Comparison of ENCODE assay signal across 15 mouse cellular contexts in genomic region chr5:99423271-99423670, GRCm38 (mm10).
DNase-seq lines count a peak whose midpoint lies in the region; ATAC-seq and TF ChIP-seq lines count a peak whose summit lies in the region.
"Had no signal": no experiment of that assay in that cellular context is flagged by ENCODE, and none has a peak within 500 bp of the region (broad histone marks: within the 10 kb centered on the region; RNA-seq: fewer than 3 reads in every experiment).

No protein-coding gene starts in this region.

- H3K36me3 ChIP-seq in kidney, adult 2 months (ENCODE audit: control insufficient read depth, insufficient read depth, low read length): no peaks in the 10 kb centered on the region
- no peaks in the 10 kb centered on the region for H3K36me3 ChIP-seq in kidney, embryonic 14.5 days (ENCODE audit: control insufficient read depth, insufficient read depth, low read length)
- no peaks in the 10 kb centered on the region for H3K36me3 ChIP-seq in liver, postnatal 0 days (replicated peaks; ENCODE audit: insufficient read depth, low read length)
- no peaks in the 10 kb centered on the region for H3K36me3 ChIP-seq in liver, embryonic 12.5 days

- no peak for TF ChIP-seq POLR2A in kidney, adult 2 months (IDR thresholded peaks at IDR 0.05; ENCODE audit: low read depth, low read length)

- TF ChIP-seq CTCF in kidney, adult 2 months (conservative IDR thresholded peaks at IDR 0.05; ENCODE audit: insufficient read depth, insufficient read length, low read depth, low read length): 0 out of 2 replicates have a peak, but pooled peaks have one; percentile 15
- 0 out of 2 replicates have a peak, but pooled peaks have one; percentile 43 for TF ChIP-seq CTCF in liver, postnatal 0 days (IDR thresholded peaks at IDR 0.05; ENCODE audit: low read depth)

- no peak overlapping the region for H3K4me2 ChIP-seq in kidney, embryonic 14.5 days (replicated peaks; ENCODE audit: low read depth, low read length)
- no peak overlapping the region for H3K4me2 ChIP-seq in liver, postnatal 0 days (ENCODE audit: low read depth, low read length)
- no peak overlapping the region for H3K4me2 ChIP-seq in liver, embryonic 12.5 days

- TF ChIP-seq EP300 in liver, postnatal 0 days (IDR thresholded peaks at IDR 0.05; ENCODE audit: low read depth): no peak

- 73% methylated on average over 5 of the region's 5 CpGs for WGBS in kidney, adult 2 months
- WGBS in kidney, embryonic 14.5 days: 82% methylated on average over 5 of the region's 5 CpGs
- 62% methylated on average over 5 of the region's 5 CpGs for WGBS in liver, postnatal 0 days (ENCODE audit: insufficient replicate concordance)
- WGBS in liver, embryonic 12.5 days (ENCODE audit: insufficient replicate concordance): 66% methylated on average over 5 of the region's 5 CpGs

- H3K27ac ChIP-seq in kidney, adult 2 months (ENCODE audit: insufficient read depth, low read depth, low read length): no peak overlapping the region
- no peak overlapping the region for H3K27ac ChIP-seq in kidney, embryonic 14.5 days (ENCODE audit: low read depth, low read length)
- H3K27ac ChIP-seq in liver, postnatal 0 days (ENCODE audit: low read depth): no peak overlapping the region
- H3K27ac ChIP-seq in liver, embryonic 12.5 days: no peak overlapping the region

- H3K4me1 ChIP-seq in kidney, adult 2 months (ENCODE audit: control insufficient read depth, insufficient read depth, low read length): no peaks in the 10 kb centered on the region
- H3K4me1 ChIP-seq in kidney, embryonic 14.5 days (ENCODE audit: control insufficient read depth, insufficient read depth, low read length): no peaks in the 10 kb centered on the region; the same call in 1 of the 2 replicates
- no peaks in the 10 kb centered on the region for H3K4me1 ChIP-seq in liver, postnatal 0 days (ENCODE audit: insufficient read depth)
- 0 out of 2 replicates have a peak, but pooled peaks cover under 1% of the 10 kb centered on the region for H3K4me1 ChIP-seq in liver, embryonic 12.5 days

- H3K9ac ChIP-seq in kidney, embryonic 14.5 days (ENCODE audit: low read depth, low read length): no peak overlapping the region
- no peak overlapping the region for H3K9ac ChIP-seq in liver, postnatal 0 days (replicated peaks)
- H3K9ac ChIP-seq in liver, embryonic 12.5 days: no peak overlapping the region
- H3K9ac ChIP-seq: forebrain, postnatal 0 days had no signal

- no peak overlapping the region for H3K4me3 ChIP-seq in kidney, adult 2 months (ENCODE audit: insufficient read depth, low read depth, low read length)
- H3K4me3 ChIP-seq in kidney, embryonic 14.5 days (ENCODE audit: low read length): no peak overlapping the region
- no peak overlapping the region for H3K4me3 ChIP-seq in liver, postnatal 0 days (ENCODE audit: low read depth, low read length)
- H3K4me3 ChIP-seq in liver, embryonic 12.5 days: no peak overlapping the region

- no peak for ATAC-seq in kidney, embryonic 14.5 days (ENCODE audit: low FRiP score, low TSS enrichment)
- ATAC-seq in liver, postnatal 0 days: no peak
- ATAC-seq in liver, embryonic 12.5 days: no peak
- ATAC-seq: forebrain, postnatal 0 days; inflammation-experienced regulatory T-cells, adult 6 months; Patski had no signal

- no peaks in the 10 kb centered on the region for H3K9me3 ChIP-seq in kidney, embryonic 14.5 days (ENCODE audit: control insufficient read depth, low read length)
- no peaks in the 10 kb centered on the region for H3K9me3 ChIP-seq in liver, postnatal 0 days (ENCODE audit: low read length)
- no peaks in the 10 kb centered on the region for H3K9me3 ChIP-seq in liver, embryonic 12.5 days (replicated peaks)

- H3K27me3 ChIP-seq in kidney, adult 2 months (replicated peaks; ENCODE audit: control insufficient read depth, insufficient read depth, low read length): no peaks in the 10 kb centered on the region
- 0 out of 2 replicates have a peak, but pooled peaks cover 5% of the 10 kb centered on the region for H3K27me3 ChIP-seq in kidney, embryonic 14.5 days (ENCODE audit: control insufficient read depth, insufficient read depth, low read length)
- H3K27me3 ChIP-seq in liver, postnatal 0 days (ENCODE audit: insufficient read depth, low read length): no peaks in the 10 kb centered on the region
- H3K27me3 ChIP-seq in liver, embryonic 12.5 days (replicated peaks): no peaks in the 10 kb centered on the region

- peak; percentile 37 to 55 for DNase-seq in cerebellum, postnatal 10 days
- DNase-seq in cerebellum, adult 11 months: no peak
- no peak for DNase-seq in kidney, adult 2 months
- DNase-seq in liver, postnatal 0 days: no peak
- peak; percentile 45 for DNase-seq in brain, adult 2 months (ENCODE audit: low read depth, low spot score)
- DNase-seq in embryo, embryonic 9.5 days (ENCODE audit: extremely low spot score): no peak
- DNase-seq: cerebellum, adult 11-12 months; embryo, embryonic 11 days; forebrain, postnatal 0 days; heart, postnatal 4 days; thymus, postnatal 14 days had no signal

Comparison
In these comparisons a context has a peak if more than half of its experiments do, and no peak if none do; other contexts are left out.
1. DNase-seq: peak in cerebellum, postnatal 10 days (2 of 2) and brain, adult 2 months (single experiment); none in cerebellum, adult 11 months (single experiment), kidney, adult 2 months (single experiment), liver, postnatal 0 days (single experiment) and embryo, embryonic 9.5 days (single experiment).